Mouse (Mus musculus): ENCODE data around the gene Dmrt2.

The Dmrt2 gene

DNA sequence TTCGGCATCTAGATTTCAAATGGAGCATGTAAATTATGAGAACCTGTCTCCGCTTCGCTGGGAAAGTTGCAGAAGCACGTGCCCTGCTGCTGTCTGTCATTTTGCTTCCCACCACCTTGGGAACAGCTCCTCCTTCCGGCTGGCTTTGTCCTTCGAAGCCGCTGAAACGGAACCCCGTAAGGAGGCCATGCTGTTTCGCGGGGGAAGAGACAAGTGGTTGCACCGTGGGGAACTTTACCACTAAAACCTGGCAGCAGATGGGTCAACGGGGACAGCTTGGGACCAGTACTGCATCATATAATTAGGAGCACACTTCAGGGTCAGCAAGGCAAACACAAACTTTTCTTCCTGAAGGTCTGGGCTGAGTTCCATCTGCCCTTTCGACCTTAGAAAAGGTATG lies 26.6 kb downstream of the Dmrt2 start:
- no peak for DNase-seq

DNA sequence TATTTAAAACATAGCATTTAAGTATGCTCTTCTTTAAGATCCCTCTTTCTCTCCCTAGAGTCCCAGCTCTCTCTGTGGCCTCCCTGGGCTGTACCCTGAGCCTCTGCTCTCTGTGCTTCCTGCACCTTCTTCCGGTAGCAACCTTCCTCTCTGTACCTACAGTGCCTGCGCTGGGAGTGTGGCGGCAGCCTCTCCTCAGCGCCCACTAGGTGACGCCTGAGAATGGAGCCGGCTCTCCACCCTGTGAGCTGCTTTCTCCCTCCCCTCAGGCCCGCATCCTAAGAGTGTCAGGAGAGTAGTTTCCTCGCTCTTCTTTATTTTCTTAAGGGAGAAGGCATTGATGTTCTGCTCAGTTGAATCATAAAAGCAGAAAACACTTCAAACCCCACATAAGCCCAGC lies 41.2 kb downstream of the Dmrt2 start:
- peak; percentile 12 to 33 for DNase-seq

DNA sequence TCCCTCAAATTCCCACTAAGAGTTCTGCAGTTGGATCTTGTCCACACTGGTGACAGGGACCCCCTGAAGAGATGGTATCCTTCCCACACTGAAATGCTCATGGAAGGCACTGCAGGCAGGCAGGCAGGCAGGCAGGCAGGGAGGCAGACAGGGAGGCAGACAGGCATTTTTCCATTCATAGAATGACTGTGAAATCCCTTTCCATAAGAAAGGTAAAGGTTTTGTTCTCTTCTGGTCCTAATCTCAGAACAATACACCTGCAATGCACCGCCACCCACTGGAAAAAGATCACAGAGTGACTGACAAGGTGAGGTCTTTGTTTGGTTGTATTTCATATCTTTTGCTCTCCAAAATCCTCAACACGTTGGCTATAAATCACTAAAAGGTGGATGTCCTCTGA lies 42.7 kb downstream of the Dmrt2 start:
- DNase-seq = no peak

DNA sequence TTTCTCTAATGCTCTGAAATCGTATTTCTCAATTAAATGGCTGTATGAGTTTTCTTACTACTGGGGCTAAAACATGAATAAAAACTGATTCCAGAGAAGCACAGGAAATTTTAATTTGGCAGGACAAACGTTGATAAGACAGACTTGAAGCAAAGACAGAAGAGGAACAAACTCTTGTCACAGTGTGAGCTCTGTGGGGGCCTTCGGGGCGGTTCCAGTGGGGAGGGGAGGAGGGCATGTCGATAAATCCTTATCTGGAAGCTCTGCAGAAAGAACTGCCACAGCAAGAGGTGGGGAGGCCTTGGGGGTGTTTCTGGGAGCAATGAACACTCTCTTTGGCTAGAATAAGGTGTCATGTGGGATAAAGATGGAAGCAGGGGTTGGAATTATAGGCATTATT lies 50.4 kb downstream of the Dmrt2 start:
- DNase-seq = no peak
